In the genomic region with DNA sequence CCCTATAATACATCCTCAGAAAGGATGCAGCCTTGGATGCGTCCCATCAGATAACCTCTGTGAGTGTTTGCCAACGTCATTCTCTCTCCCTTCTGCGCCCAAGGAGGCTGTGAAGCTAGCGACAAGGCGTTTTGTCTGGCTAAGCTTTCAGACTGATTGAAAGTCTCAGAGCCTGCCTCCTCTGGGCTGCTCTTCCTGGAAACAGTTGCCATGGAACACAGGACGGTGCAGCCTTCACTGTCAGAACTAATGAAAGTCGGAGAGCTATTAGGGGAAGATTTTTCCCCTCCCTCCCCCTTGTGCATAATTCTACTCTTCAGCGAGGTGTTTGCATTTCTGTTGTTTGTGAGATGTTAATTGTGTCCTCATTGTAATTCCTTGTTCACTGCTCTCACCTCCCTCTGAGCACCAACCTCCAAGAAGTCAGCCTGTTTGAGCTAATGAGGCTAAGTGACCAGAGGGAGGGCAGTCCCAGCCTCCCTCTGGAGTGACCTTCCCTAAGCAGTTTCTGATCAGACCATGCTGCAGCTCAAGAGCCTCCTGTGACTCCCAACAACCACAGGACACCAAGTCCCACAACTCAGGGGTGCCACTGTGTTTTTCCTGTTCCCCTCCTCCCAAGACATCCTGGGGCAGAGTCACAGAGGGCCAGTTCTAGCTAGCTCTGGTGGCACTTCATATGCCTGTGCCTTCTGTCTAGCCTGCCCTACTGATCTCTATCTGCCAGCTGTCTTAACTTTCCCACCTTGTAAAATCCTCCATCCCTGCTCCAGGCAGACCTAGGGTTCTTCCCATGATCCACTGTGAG, we compare ENCODE assay signal across 9 mouse cellular contexts. TPM values are rescaled to one million over a fixed set of nuclear protein-coding genes. Genes with fewer than 3 reads are reported as not detected.
DNase-seq lines count a peak whose midpoint lies in the region; ATAC-seq lines count a peak whose summit lies in the region.
"Had no signal": no experiment of that assay in that cellular context is flagged by ENCODE, and none has a peak within 500 bp of the region (broad histone marks: within the 10 kb centered on the region; RNA-seq: fewer than 3 reads in every experiment).

No protein-coding gene starts in this region.

- 1% methylated on average over 8 of the region's 8 CpGs for WGBS in forebrain, embryonic 15.5 days

- peak; percentile 85 for ATAC-seq in forebrain, embryonic 15.5 days (replicated peaks)
- ATAC-seq in megakaryocyte, adult 5-6 weeks (ENCODE audit: poor library complexity, severe bottlenecking): no peak

- no peak overlapping the region for H3K4me2 ChIP-seq in forebrain, embryonic 15.5 days (replicated peaks)

- no peaks in the 10 kb centered on the region for H3K36me3 ChIP-seq in forebrain, embryonic 15.5 days

- peak; percentile 57 for DNase-seq in brain, embryonic 18.5 days (ENCODE audit: low read depth, low spot score)
- peak; percentile 16 to 32 for DNase-seq in layer of hippocampus, postnatal 10 days (ENCODE audit: low spot score in 2 of 2)
- peak; percentile 68 for DNase-seq in retina, embryonic 14.5 days (ENCODE audit: low spot score)
- no peak for DNase-seq in heart, postnatal 4 days
- no peak for DNase-seq in heart, adult 18-20 months

- peak overlapping the region; percentile 84 for H3K27ac ChIP-seq in forebrain, embryonic 15.5 days (replicated peaks)

- H3K4me3 ChIP-seq in forebrain, embryonic 15.5 days: no peak overlapping the region
- H3K4me3 ChIP-seq: erythroblast, embryonic 14.5 days had no signal

- no peaks in the 10 kb centered on the region for H3K9me3 ChIP-seq in forebrain, embryonic 15.5 days

- no peaks in the 10 kb centered on the region for H3K27me3 ChIP-seq in forebrain, embryonic 15.5 days

- peaks cover 20% of the 10 kb centered on the region for H3K4me1 ChIP-seq in forebrain, embryonic 15.5 days

- no peak overlapping the region; the same call in 1 of the 2 replicates for H3K9ac ChIP-seq in forebrain, embryonic 15.5 days (replicated peaks)

RNA-seq across cellular contexts. Expression of a gene that starts 37.3 kb away (rescaled TPM):
- polyA plus RNA-seq in forebrain, embryonic 15.5 days (2015; fragmentation: Nextera tagmentation; extraction: Ambion mirVana): 0.19 and 0.43 TPM in 2 replicates
- total RNA-seq in layer of hippocampus, postnatal 10 days (2021): under 1 TPM; 0.09 to 0.25 TPM
- not detected in 2 replicates for total RNA-seq in megakaryocyte, adult 5-6 weeks (2015)
- total RNA-seq in megakaryocyte, adult 5-6 weeks (2017): not detected in 2 replicates
- total RNA-seq in heart, postnatal 4 days (2021): under 1 TPM; 0.07 to 0.16 TPM
- total RNA-seq in heart, adult 18-20 months (2021): under 1 TPM; 0.10 to 0.18 TPM
- polyA plus RNA-seq: erythroblast, embryonic 14.5 days; thymus, postnatal 0 days had no signal

Comparison
In these comparisons a context has a peak if more than half of its experiments do, and no peak if none do; other contexts are left out.
1. DNase-seq: peak in brain, embryonic 18.5 days (single experiment), layer of hippocampus, postnatal 10 days (2 of 2) and retina, embryonic 14.5 days (single experiment); none in heart, postnatal 4 days (single experiment) and heart, adult 18-20 months (0 of 2).